Mouse (Mus musculus) left cerebral cortex, postnatal 14 days (tissue): ENCODE measurements around the gene Panx1. TPM values are rescaled to one million over a fixed set of nuclear protein-coding genes. Genes with fewer than 3 reads are reported as not detected.

Experiments
- DNase-seq, 2 experiments: peaks; one replicate each; pipeline ENCODE4 v3.0.0; 2021 to 2022; ENCODE audit warnings: low spot score in 2 of 2, mixed read lengths in 1 of 2
- intact Hi-C: fragments of 180-260 bp; cut with DNase I; formaldehyde crosslinking; loops from one replicate; pipeline ENCODE4 v1.15.1; 2025
- total RNA-seq, 2 experiments: library from RNA; stranded (reverse); gene quantifications; 2 replicates each; pipeline ENCODE4 v1.2.3; 2021

The Panx1 gene
- total RNA-seq, 2 experiments from 2014 or later, result 42.2 to 43.4 TPM

DNA sequence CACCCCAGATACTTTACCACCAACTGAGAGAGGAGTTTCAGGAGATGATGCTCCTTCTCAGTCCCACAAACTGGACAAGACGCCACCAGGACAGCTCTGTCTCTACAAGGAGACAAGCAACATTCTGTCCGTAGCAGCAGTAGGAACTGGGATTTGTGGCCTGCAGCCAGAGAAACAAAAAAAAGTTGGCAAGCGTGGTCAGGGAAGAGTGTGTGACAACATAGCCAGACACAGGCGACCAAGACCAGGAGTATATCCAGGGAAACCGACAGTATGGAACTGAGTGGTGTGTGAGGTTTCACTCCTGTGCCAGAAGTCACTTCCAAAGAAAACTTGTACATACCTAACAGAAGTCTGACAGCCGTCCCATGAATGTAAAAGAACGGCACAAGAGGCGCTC is 14.5 kb downstream of the Panx1 start:
- DNase-seq, result peak; percentile 34 to 41
- intact Hi-C loops, result loop anchor here (5.0 kb wide), 1 partner anchor 182 kb away; no protein-coding TSS in a partner anchor

DNA sequence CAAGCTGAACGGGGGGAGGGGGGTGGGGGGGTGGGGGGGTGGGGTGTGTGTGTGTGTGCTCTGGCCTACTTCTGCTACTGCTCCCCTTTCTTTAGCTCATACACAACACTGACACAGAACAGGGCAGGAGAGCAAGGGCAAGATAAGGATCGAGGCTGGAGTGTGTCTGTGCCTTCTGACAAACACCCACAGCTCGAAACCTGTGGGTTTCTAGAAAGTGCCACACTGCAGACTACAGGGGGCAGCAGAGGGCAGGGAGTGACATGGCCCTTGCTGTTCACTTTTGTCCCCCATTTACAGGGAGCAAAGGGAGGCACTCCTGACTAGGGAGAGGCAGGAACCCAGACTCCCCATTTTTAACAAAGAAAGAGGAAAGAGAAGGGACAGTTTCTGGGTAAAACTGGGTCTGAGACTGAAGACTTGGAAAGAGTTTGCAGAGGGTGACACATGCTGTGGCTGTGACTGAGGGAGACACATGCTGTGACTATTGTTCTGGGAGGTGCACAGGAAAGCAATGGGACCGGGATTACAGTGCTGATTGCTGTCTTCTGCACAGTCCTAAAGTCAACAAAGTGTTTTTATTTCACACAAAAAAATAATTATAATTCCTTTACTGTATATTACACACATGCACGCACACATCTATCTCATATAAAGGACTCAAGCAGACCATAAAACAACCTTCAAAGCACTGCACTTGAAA is 16.1 kb downstream of the Panx1 start:
- DNase-seq, result peak; percentile 34 to 46
- intact Hi-C loops, result no loop called here

DNA sequence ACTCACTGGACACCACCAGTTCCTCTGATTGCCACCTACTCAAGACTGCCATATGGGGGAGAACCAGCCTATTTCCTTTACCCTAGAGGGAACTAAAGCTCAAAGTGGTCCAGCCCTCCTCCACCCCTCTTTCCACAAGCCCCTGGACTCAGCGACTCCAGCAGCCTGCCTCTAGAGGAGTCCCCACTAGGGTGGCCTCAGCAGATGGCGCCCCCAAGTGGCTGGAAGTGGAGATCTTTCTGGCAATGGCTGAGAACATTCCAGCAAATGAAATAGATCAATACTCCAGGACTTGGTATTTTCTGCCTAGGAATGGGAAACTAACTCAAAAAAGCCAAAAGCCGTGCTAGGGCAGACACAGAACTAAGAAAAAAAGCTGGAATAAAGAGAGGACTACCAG is 17.6 kb downstream of the Panx1 start:
- intact Hi-C loops, result no loop called here
- DNase-seq, result no peak

DNA sequence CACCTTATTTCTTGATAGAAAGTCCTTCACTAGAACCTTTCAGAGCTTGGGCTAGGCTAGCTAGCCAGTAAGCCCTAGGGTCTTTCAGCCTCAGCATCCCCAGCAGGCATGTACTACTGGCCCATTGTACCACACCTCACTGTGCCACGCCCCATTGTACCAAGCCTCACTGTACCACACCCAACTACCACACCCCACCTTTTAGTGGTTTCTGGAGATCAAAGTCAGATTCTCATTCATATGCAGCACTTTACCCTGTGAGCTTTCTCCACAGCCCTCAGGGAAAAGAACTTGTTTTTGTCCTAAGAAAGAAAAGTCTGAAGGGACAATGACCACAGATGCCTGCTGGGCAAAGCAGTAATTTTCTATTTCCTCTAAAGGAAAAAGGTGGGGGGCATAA is 22.2 kb downstream of the Panx1 start:
- no peak for DNase-seq
- intact Hi-C loops, result no loop called here

DNA sequence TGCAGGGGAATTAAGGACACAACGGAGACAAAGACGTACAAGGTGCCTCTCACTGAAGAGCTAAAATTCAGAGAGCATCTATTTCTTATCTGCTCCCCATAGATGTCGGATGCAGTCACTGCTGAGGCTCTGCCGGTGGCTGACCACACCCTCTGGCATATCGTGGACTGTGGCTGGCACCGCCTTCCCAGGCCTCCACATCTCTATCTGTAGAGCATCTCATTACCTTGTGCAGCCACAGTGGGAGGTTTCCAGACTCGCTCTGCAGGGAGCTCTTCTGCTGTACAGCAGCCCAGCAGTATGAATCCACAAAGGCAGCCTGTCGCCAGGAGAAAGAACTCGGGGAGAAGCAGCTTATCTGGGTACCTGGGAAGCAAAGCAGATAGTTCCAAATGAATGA is 24.1 kb downstream of the Panx1 start:
- intact Hi-C loops, result no loop called here
- no peak for DNase-seq

DNA sequence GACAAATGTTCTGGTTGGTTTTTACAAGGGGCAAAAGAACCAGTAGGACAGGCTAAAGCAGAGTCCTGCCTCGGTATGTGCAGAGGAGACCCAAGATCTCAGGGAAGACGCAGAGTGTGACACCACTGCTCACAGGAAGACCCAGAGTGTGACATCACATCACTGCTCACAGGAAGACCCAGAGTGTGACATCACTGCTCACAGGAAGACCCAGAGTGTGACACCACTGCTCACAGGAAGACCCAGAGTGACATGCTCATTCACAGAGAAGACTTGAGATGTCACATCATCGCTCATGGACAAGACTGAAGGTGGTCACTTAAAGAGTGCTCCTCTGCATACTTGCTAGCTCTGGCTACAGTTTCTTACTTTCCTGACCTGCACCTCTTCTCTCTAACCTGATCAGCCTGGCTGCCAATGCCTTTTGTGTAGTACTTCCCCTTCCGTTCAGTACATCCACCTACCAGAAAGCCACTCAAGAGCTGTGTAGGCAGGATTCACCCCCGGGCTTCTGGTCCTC is 24.7 kb downstream of the Panx1 start:
- no peak for DNase-seq
- intact Hi-C loops, result no loop called here

DNA sequence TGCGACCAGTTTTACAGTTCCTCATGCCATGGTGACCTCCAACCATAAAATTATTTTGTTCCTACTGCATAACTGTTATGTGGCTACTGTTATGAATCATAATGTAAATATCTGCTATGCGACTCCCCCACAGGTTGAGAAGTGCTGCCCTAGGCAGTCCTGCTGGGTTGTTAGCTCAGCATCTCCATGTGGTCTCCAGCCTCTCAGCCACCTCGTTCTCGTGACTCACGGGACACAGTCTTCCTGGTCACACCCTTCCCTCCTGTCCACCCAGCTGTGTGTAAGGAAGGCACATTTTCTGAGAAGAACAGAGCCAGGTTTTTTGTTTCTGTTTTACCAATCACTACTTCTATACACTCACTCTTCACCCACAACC is 26.5 kb downstream of the Panx1 start:
- intact Hi-C loops, result no loop called here
- no peak for DNase-seq

DNA sequence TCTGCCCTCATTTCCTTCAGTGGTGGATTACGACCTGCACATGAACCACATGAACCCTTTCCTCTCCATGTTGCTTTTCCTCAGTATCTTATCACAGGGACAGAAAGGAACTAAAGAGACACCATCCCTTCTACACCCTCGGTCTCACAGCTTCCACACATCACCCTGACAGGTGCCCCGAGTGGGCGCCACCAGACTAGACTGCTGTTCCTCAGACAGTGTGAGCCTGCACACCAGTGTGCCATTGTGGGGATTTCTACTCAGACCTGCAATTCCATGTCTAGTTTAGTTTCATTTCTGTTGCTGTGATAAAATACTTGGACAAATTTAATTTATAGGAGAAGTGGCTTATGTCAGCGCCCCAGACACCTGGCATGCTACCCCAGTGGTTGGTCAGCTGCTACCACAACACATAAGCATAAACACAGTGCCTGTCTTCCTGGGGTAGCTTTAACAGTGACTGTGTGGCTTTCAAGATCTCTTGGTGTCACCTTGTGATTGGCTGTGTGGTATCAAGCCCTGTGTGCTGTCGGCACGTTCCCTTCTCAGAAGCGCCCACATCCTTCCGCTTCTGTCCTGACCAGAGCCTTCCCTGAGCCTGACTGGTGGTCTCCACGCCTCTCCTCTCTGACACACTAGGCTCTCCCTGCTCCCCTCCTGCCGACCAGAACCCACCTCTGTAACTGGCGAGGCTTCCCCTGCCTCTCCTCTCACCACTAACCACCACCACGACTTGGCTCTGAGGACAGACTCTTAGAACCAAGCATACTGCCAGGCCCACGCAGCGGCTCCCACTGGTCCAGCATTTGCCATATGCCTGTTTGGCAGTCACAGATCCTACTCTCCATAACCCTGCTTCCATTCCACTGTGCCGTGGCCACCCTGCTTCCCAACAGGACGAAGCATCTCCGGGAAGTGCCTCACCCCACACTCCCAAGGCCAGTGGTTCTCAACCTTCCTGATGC is 27.2 kb downstream of the Panx1 start:
- intact Hi-C loops, result no loop called here
- DNase-seq, result no peak

DNA sequence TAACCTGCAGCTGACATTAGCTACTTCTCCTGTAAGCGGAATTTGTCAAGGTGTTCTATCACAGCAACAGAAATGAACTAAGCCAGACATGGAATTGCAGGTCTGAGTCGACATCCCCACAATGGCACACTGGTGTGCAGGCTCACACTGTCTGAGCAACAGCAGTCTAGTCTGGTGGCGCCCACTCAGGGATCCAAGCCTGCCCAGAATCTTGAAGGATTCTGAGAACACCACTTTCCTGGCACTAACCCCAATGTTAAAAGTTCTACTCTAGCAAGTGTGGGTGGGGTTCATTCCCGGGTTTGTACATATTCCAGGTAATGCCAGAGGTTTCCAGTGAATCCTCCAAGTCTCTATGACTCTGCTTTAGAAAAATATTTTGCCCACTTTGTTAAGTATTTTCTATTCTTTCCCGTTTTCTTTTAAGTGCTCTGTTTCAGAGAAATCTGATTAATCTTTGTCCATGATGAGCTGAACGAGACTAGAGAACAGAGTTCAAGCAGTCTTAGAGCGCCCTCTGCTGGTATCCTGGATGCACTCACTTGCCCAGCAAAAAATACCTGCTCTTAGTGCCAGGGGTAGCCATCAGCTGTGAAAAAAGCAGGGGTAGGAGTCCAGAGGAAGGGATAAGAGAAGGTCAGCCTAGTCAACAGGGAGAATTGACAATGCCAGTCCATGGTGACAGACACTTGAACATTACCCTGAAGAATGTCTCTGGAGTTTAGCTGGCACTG is 29.9 kb downstream of the Panx1 start:
- intact Hi-C loops, result loop anchor here (1.0 to 2.0 kb wide), 2 partner anchors 148 to 241 kb away; no protein-coding TSS in a partner anchor
- DNase-seq, result peak; percentile 86 to 90

DNA sequence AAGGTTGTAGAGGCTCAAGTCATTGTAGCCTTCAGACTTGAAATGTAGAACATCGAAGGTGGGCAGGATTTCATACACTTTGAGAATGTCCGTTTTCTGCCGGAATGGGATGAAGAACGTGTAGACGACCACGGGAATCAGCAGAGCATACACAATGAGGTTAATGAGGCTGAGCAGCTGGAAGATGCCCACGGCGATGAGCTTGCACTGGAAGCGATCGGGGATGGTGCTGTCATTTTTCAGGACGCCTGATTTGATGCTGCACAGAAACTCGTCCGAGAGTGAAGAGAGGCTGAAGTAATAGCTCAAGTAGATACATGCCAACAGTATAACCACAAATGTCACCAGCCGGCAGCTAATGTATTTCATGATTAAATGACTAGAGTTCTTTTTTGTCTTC is 37.7 kb downstream of the Panx1 start:
- intact Hi-C loops, result no loop called here
- no peak for DNase-seq

DNA sequence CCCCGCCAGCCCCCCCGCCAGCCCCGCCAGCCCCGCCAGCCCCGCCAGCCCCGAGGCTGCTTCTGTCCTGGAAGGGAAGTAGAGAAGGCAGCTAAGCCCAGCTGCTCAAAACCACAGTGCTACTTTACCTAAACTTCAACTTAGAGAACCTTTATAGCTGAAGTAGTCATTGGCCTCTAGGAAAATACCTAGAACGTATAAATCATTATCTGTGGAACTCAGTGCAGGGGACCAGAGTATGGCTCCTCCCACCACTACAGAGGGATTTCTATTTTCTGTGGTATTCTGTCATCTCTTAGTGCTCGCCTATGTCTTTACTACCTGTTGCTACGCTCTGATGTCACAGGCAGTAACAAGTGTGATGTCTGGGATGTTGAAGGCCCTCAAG is 41.0 kb downstream of the Panx1 start:
- DNase-seq, result no peak
- intact Hi-C loops, result no loop called here

DNA sequence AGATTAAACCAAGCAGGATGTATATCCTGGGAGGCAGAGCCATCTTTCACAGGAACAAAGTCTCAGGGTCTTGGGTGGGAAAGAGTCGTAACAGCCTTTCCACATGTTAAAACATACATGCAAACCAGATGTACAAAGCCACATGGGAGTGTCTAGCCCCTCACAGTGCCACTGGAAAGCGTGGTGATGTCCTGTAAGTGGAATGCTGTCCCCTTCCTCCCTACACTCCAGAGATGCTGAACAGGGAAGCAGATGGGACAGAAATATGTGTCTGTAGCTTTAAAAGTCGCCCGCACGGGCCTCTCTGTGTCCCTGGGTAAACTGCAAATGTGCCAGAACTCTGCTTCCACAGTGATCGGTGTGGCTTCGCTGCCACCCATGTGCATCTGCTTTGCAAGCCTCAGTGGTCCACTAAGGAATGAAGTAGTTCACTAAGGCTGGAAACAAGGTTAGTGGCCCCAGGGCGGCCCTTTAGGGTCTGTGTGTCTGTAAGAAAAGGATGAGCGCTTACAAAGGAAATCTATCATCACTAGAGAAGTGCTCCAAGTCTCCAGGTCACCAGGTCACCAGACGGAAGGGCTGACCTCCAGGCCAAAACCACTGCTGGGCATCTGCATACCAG is 41.5 kb downstream of the Panx1 start:
- DNase-seq, result no peak
- intact Hi-C loops, result no loop called here

DNA sequence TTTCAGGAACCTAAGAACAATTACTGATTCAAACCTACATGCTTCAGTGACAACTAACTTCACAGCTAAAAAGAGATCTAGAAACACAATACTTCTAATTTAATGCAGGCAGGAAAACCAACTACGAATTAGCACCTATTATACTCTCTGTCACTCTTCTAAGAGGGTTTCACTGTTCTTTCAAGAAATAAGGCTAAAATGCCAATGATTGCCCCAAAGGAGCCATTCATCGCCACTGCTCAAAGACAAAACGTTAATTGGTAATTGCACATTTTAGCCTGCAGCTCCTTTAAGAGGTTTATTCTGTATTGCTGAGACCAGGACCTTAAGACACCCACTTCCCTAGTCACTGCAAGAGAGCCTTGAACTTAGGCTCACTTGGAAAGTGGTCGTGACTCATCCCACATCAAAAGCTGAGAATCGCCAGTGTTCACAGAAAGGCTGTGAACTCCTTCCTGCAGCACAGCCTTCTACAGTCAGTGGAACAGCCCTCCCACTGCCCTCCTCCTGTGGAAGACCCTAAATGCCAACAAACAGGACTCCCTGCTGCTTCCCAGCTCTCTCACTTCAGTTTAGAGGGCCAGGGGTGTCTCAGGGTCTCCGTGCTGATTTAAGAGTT is 42.2 kb downstream of the Panx1 start:
- intact Hi-C loops, result no loop called here
- DNase-seq, result no peak

DNA sequence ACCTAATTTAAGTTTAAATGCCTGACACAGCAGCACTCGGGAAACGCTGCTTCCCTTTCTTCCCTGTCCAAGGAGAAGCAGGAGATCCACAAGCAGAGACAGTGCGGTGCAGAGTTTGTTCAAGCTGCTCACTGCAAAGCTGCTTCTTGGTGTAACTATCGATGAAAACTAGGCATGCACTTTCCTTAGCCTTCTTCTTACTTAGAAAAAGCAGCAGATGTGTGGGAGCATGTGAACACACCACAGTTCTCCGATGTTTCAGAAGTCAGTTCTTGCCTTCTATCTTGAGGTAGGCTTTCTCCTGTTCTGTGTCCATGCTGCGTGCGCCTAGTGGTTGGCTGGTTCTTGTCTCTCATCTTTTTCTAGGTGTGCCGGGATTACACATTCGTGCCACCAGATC is 46.5 kb downstream of the Panx1 start:
- intact Hi-C loops, result no loop called here
- no peak for DNase-seq

DNA sequence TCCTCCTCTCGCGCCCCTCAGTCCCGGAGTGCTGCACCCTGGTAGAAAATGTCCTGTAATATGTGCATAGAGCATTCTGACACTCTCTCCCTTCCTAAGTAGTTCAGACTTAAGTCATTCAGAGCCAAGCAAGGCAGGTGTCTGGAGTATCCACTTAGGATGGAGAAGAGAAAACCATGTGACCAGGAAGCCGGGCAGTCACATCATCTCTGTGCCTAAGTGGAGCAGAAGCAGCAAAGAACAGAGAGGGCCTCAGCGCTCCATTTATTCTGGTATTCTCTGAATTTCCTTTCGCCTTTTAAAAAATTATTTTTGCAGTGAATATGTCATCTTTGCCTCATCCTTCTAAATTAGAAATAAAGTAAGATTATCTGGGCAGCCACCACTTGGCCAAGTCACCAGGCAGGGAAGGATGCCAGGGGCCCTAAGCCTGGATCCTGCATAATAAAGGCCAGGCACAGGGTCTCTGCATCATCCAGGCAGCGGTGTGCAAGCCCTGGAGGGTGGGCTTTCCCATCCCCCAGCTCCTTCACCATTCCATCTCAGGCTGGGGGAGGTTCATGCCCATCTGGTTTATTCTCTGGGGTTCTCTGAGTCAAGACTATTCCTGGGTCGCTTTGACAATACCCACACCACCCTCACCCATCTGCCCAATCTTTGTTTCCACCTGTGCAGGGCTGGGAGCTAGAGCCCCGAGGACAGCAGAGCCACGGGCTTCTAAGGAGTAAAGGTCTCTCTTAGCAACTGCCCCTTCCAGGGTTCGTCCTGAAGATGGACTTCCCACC is 47.8 kb downstream of the Panx1 start:
- peak in 1 of 2 experiments; percentile 34 for DNase-seq
- intact Hi-C loops, result no loop called here

DNA sequence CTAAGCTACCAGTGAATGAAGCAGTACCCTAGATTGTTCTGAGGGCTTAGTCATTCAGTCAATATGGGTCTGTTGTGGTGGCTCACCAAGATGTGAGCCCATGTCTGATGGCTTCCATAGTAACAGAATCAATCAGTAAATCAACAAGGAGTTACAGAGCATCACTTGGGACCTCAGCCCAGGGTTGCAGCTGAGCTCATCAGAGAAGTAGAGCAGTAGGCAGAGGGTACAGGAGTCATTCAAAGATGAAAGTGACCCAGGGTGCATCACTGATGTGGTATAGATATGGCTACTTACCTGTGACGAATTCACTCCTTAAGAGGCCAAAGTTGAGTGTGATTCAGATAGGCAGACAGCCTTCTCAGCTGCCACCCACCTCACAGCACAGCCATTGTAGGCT is 49.8 kb downstream of the Panx1 start:
- intact Hi-C loops, result no loop called here
- no peak for DNase-seq

DNA sequence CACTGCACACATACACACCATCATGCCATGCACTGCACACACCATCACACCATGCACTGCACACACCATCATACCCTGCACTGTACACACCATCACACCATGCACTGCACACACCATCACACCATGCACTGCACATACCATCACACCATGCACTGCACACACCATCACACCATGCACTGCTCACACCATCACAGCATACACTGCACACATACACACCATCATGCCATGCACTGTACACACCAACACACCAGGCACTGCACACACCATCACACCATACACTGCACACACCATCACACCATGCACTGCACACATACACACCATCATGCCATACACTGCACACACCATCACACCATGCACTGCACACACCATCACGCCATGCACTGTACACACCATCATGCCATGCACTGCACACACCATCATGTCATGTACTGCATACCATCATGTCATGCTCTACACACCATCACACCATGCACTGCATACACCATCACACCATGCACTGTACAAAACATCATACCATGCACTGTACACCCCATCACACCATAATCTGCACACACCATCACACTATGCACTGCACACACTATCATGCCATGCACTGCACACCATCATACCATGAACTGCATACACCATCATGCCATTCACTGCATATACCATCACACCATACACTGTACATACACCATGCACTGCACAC is 56.5 kb downstream of the Panx1 start:
- intact Hi-C loops, result no loop called here

DNA sequence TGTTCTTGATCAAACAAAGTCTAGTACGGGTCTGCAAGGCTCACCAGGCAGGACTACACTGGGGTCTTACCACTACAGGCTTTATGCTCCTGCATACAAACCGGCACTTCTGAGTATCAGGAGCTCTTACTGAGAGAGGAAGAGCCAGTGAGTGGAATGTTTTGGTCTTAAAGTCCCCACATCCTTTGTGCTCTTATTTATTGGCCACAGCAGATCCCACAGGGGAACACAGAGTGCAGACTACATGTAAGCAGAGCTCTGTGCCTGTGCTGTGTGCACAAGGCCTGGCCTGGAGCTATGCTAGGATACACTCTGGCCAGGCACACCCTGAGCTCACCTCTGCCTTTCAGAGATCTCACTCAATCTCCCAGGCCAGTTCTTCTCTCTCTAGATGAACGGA is 62.1 kb downstream of the Panx1 start:
- intact Hi-C loops, result no loop called here

More for the DNA sequence above, 56.5 kb downstream of the Panx1 start:
- DNase-seq, result no peak

More for the DNA sequence above, 62.1 kb downstream of the Panx1 start:
- no peak for DNase-seq
